Mouse (Mus musculus) intestine, postnatal 0 days (tissue): Measurements from ENCODE around the gene Gm10720. TPM values are rescaled to one million over a fixed set of nuclear protein-coding genes. Genes with fewer than 3 reads are reported as not detected.
"Not testable (repeated sequence)": the region's sequence is repeated elsewhere in the genome, so short reads cannot be mapped to it uniquely, and the experiment has no call there.

Experiments
- ATAC-seq: fragments of 200-750 bp; cut with Nextera tagmentation; 2 replicates; pipeline ENCODE4 v1.8.0; 2017; ENCODE audit warnings: mild to moderate bottlenecking, moderate TSS enrichment, moderate library complexity
- H3K27ac ChIP-seq: fragments of 300-500 bp; sonication (generic); 2 replicates; pipeline ENCODE4 v1.5.1; 2014; ENCODE audit warnings: mild to moderate bottlenecking, low read depth, low read length, moderate library complexity
- H3K27me3 ChIP-seq: fragments of 300-500 bp; sonication (generic); replicated peaks from 2 replicates; pipeline ENCODE4 v1.6.1; 2014; ENCODE audit warnings: low read length, mixed read lengths; ENCODE audit not compliant: control insufficient read depth, insufficient read depth
- H3K36me3 ChIP-seq: fragments of 300-500 bp; sonication (generic); 2 replicates; pipeline ENCODE4 v1.6.1; 2014; ENCODE audit warnings: mild to moderate bottlenecking, moderate library complexity; ENCODE audit not compliant: control insufficient read depth, insufficient read depth
- H3K4me1 ChIP-seq: fragments of 300-500 bp; sonication (generic); replicated peaks from 2 replicates; pipeline ENCODE4 v1.6.1; 2014; ENCODE audit warnings: antibody characterized with exemption, low read length, mixed read lengths; ENCODE audit not compliant: control insufficient read depth, insufficient read depth
- H3K4me2 ChIP-seq: fragments of 300-500 bp; sonication (generic); replicated peaks from 2 replicates; pipeline ENCODE4 v1.6.1; 2014; ENCODE audit warnings: low read depth, mild to moderate bottlenecking, moderate library complexity
- H3K4me3 ChIP-seq: fragments of 300-500 bp; sonication (generic); 2 replicates; pipeline ENCODE4 v1.5.1; 2014; ENCODE audit warnings: low read depth, low read length
- H3K9ac ChIP-seq: fragments of 300-500 bp; sonication (generic); 2 replicates; pipeline ENCODE4 v1.6.1; 2014; ENCODE audit warnings: mild to moderate bottlenecking, low read depth, low read length
- H3K9me3 ChIP-seq: fragments of 300-500 bp; sonication (generic); 2 replicates; pipeline ENCODE4 v1.6.1; 2016; ENCODE audit warnings: mixed run types; ENCODE audit not compliant: control insufficient read depth
- WGBS: fragments of 180-500 bp; shearing (Covaris S2); extraction: QIAGEN DNeasy Blood & Tissue Kit; methylation state at CpG from one replicate; pipeline ENCODE4 v1.1.7; 2014; 5-methylcytosine and 5-hydroxymethylcytosine counted together
- polyA plus RNA-seq: library from polyadenylated mRNA; unstranded; fragments of >200 nt; fragmentation: Nextera tagmentation; extraction: Ambion mirVana; gene quantifications from 2 replicates; pipeline ENCODE4 v1.2.1, GENCODE M21; 2015

Gene Gm10720
- polyA plus RNA-seq, 1 experiment from 2014 or later: not detected

DNA sequence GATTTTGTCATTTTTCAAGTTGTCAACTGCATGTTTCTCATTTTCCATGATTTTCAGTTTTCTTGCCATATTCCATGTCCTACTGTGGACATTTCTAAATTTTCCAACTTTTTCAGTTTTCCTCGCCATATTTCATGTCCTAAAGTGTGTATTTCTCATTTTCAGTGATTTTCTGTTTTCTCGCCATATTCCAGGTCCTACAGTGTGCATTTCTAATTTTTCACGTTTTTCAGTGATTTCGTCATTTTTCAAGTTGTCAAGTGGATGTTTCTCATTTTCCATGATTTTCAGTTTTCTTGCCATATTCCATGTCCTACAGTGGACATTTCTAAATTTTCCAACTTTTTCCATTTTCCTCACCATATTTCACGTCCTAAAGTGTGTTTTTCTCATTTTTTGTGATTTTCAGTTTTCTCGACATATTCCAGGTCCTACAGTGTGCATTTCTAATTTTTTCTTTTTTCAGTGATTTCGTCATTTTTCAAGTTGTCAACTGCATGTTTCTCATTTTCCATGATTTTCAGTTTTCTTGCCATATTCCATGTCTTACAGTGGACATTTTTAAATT, 3.3 kb upstream of the Gm10720 start:
- H3K27ac ChIP-seq, H3K9ac ChIP-seq, H3K4me1 ChIP-seq, H3K4me2 ChIP-seq, ATAC-seq, H3K4me3 ChIP-seq, H3K36me3 ChIP-seq, H3K27me3 ChIP-seq, H3K9me3 ChIP-seq: not testable (repeated sequence)
- WGBS: 75% methylated on average over 2 of the region's 7 CpGs

DNA sequence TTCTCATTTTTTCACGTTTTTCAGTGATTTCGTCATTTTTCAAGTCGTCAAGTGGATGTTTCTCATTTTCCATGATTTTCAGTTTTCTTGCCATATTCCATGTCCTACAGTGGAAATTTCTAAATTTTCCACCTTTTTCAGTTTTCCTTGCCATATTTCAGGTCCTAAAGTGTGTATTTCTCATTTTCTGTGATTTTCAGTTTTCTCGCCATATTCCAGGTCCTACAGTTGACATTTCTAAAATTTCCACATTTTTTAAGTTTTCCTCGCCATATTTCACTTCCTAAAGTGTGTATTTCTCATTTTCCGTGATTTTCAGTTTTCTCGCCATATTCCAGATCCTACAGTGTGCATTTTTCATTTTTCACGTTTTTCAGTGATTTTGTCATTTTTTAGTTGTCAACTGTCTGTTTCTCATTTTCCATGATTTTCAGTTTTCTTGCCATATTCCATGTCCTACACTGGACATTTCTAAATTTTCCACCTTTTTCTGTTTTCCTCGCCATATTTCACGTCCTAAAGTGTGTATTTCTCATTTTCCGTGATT, 2.6 kb upstream of the Gm10720 start, which contains the start of gene Gm10721:
TSS of gene Gm10721 (plus strand) at position 408 of the 547 bp plus-strand sequence.
- not testable (repeated sequence) for H3K27me3 ChIP-seq, H3K4me3 ChIP-seq, H3K9me3 ChIP-seq, H3K4me1 ChIP-seq, H3K9ac ChIP-seq, H3K36me3 ChIP-seq, H3K27ac ChIP-seq, H3K4me2 ChIP-seq
- no CpG with 5 or more reads among the region's 11 CpGs for WGBS
- peak; percentile 61; the same call in 1 of the 2 replicates for ATAC-seq

DNA sequence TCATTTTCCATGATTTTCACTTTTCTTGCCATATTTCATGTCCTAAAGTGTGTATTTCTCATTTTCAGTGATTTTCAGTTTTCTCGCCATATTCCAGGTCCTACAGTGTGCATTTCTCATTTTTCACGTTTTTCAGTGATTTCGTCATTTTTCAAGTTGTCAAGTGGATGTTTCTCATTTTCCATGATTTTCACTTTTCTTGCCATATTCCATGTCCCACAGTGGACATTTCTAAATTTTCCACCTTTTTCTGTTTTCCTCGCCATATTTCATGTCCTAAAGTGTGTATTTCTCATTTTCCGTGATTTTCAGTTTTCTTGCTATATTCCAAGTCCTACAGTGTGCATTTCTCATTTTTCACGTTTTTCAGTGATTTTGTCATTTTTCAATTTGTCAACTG, 442 bp downstream of the Gm10720 start:
- H3K9ac ChIP-seq, H3K9me3 ChIP-seq, H3K27me3 ChIP-seq, ATAC-seq, H3K4me2 ChIP-seq, H3K4me3 ChIP-seq, H3K27ac ChIP-seq, H3K36me3 ChIP-seq, H3K4me1 ChIP-seq: not testable (repeated sequence)
- WGBS: 78% methylated on average over 4 of the region's 6 CpGs

DNA sequence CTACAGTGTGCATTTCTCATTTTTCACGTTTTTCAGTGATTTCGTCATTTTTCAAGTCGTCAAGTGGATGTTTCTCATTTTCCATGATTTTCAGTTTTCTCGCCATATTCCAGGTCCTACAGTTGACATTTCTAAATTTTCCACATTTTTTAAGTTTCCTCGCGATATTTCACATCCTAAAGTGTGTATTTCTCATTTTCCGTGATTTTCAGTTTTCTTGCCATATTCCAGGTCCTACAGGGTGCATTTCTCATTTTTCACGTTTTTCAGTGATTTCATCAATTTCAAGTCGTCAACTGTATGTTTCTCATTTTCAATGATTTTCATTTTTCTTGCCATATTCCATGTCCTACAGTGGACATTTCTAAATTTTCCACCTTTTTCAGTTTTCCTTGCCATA, 1.7 kb downstream of the Gm10720 start, which contains the start of gene Gm10719:
TSS of gene Gm10719 (plus strand) at position 301 of the 400 bp plus-strand sequence.
- H3K9me3 ChIP-seq, H3K4me1 ChIP-seq, ATAC-seq, H3K27ac ChIP-seq, H3K9ac ChIP-seq, H3K27me3 ChIP-seq, H3K4me2 ChIP-seq, H3K36me3 ChIP-seq, H3K4me3 ChIP-seq: not testable (repeated sequence)
- no CpG with 5 or more reads among the region's 9 CpGs for WGBS

DNA sequence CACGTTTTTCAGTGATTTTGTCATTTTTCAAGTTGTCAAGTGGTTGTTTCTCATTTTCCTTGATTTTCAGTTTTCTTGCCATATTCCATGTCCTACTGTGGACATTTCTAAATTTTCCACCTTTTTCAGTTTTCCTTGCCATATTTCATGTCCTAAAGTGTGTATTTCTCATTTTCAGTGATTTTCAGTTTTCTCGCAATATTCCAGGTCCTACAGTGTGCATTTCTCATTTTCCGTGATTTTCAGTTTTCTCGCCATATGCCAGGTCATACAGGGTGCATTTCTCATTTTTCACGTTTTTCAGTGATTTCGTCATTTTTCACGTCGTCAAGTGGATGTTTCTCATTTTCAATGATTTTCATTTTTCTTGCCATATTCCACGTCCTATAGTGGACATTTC, 3.5 kb downstream of the Gm10720 start:
- not testable (repeated sequence) for H3K36me3 ChIP-seq, ATAC-seq, H3K9ac ChIP-seq, H3K4me2 ChIP-seq, H3K4me1 ChIP-seq, H3K27me3 ChIP-seq, H3K4me3 ChIP-seq, H3K9me3 ChIP-seq, H3K27ac ChIP-seq
- 69% methylated on average over 9 of the region's 9 CpGs for WGBS

DNA sequence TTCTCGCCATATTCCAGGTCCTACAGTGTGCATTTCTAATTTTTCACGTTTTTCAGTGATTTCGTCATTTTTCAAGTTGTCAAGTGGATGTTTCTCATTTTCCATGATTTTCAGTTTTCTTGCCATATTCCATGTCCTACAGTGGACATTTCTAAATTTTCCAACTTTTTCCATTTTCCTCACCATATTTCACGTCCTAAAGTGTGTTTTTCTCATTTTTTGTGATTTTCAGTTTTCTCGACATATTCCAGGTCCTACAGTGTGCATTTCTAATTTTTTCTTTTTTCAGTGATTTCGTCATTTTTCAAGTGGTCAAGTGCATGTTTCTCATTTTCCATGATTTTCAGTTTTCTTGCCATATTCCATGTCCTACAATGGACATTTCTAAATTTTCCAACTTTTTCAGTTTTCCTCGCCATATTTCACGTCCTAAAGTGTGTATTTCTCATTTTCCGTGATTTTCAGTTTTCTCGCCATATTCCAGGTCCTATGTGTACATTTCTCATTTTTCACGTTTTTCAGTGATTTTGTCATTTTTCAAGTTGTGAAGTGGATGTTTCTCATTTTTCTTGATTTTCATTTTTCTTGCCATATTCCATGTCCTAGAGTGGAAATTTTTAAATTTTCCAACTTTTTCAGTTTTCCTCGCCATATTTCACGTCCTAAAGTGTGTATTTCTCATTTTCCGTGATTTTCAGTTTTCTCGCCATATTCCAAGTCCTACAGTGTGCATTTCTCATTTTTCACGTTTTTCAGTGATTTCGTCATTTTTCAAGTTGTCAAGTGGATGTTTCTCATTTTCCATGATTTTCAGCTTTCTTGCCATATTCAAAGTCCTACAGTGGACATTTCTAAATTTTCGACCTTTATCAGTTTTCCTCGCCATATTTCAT, 4.6 kb downstream of the Gm10720 start:
- 82% methylated on average over 11 of the region's 19 CpGs for WGBS
- peak; percentile 57; the same call in 1 of the 2 replicates for ATAC-seq
- not testable (repeated sequence) for H3K9me3 ChIP-seq, H3K27me3 ChIP-seq, H3K4me2 ChIP-seq, H3K4me1 ChIP-seq, H3K27ac ChIP-seq, H3K36me3 ChIP-seq, H3K9ac ChIP-seq, H3K4me3 ChIP-seq

DNA sequence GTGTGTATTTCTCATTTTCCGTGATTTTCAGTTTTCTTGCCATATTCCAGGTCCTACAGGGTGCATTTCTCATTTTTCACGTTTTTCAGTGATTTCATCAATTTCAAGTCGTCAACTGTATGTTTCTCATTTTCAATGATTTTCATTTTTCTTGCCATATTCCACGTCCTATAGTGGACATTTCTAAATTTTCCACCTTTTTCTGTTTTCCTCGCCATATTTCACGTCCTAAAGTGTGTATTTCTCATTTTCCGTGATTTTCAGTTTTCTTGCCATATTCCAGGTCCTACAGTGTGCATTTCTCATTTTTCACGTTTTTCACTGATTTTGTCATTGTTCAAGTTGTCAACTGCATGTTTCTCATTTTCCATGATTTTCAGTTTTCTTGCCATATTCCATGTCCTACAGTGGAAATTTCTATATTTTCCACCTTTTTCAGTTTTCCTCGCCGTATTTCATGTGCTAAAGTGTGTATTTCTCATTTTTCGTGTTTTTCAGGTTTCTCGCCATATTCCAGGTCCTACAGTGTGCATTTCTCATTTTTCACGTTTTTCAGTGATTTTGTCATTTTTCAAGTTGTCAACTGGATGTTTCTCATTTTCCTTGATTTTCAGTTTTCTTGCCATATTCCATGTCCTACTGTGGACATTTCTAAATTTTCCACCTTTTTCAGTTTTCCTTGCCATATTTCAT, 7.0 kb downstream of the Gm10720 start:
- not testable (repeated sequence) for ATAC-seq, H3K4me2 ChIP-seq, H3K4me1 ChIP-seq, H3K27me3 ChIP-seq, H3K9me3 ChIP-seq, H3K36me3 ChIP-seq, H3K9ac ChIP-seq, H3K4me3 ChIP-seq, H3K27ac ChIP-seq
- WGBS: 74% methylated on average over 9 of the region's 13 CpGs

DNA sequence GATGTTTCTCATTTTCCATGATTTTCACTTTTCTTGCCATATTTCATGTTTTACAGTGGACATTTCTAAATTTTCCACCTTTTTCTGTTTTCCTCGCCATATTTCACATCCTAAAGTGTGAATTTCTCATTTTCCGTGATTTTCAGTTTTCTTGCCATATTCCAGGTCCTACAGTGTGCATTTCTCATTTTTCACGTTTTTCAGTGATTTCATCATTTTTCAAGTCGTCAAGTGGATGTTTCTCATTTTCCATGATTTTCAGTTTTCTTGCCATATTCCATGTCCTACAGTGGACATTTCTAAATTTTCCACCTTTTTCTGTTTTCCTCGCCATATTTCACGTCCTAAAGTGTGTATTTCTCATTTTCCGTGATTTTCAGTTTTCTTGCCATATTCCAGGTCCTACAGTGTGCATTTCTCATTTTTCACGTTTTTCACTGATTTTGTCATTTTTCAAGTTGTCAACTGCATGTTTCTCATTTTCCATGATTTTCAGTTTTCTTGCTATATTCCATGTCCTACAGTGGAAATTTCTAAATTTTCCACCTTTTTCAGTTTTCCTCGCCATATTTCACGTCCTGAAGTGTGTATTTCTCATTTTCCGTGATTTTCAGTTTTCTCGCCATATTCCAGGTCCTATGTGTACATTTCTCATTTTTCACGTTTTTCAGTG, 8.0 kb downstream of the Gm10720 start, which contains the start of gene Gm10718:
TSS of gene Gm10718 (plus strand) at position 236 of the 673 bp plus-strand sequence.
- WGBS: 71% methylated on average over 9 of the region's 13 CpGs

More for the DNA sequence above, 8.0 kb downstream of the Gm10720 start, which contains the start of gene Gm10718:
- not testable (repeated sequence) for H3K4me1 ChIP-seq, H3K4me2 ChIP-seq, H3K27me3 ChIP-seq, H3K4me3 ChIP-seq, ATAC-seq, H3K9me3 ChIP-seq, H3K9ac ChIP-seq, H3K27ac ChIP-seq, H3K36me3 ChIP-seq
